Mouse (Mus musculus) urinary bladder, adult 2 months (tissue): ENCODE results near the gene Rapgef3. TPM values are rescaled to one million over a fixed set of nuclear protein-coding genes. Genes with fewer than 3 reads are reported as not detected.

Source experiments
- DNase-seq: peaks from one replicate; pipeline ENCODE4 v3.0.0; 2022; ENCODE audit warnings: low spot score
- polyA plus RNA-seq: library from polyadenylated mRNA; depleted of rRNA; stranded (reverse); fragments of >200 nt; gene quantifications from 2 replicates; pipeline ENCODE4 v1.2.3, GENCODE M21; 2012

The Rapgef3 gene
- polyA plus RNA-seq, 1 experiment: 19.2 TPM

- DNase-seq: no peak
These were observed 21.5 kb downstream of the Rapgef3 start for GRCm38 (mm10) chr15:97746278-97746677.

GRCm38 (mm10) chr15:97745331-97745730, 22.4 kb downstream of the Rapgef3 start:
- no peak for DNase-seq

DNA sequence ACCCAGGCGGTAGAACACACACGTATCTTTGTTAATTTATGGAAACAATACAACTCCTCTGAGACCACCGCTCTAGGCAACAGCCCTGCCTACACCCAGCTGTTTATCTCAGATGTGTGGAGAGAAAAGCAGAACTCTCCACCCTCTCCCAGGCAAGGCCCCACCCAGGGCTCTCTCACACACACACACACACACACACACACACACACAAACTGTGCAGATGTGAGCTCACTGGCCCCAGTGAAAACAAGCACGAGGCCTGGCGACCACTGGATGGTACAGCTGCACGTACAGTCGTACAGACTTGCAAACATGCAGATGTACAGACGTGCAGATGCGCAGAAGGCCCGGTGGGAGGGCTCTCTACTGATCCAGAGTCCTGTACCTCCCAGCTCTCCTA, 22.8 kb downstream of the Rapgef3 start:
- DNase-seq: no peak

DNA sequence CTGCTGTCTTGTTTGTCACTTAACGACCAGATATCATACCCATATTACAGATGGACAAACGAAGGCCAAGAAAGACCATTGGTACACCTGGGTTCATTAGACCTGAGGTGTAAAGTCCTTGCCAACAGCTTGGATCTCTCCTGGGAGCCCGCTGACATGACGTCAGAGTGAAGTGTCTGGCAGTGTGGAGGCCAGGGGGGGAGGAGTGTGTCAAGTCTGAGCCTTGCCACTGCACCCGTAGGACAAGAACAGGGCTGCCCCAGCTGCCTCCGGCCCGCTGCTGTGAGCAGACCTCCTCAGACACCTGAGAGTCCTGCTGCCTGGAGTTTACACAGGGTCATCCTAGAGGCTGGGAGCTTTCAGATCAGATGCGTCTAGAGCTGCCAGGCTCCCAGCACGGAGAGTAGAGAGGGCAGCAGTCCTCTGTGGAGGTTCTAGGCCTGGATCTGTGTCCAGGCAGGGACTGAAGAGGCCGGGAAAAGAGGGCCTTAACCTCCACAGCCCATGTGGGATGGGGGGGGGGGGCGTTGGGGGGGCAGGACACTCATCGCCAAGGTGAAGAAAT, 23.7 kb downstream of the Rapgef3 start:
- DNase-seq: no peak

DNA sequence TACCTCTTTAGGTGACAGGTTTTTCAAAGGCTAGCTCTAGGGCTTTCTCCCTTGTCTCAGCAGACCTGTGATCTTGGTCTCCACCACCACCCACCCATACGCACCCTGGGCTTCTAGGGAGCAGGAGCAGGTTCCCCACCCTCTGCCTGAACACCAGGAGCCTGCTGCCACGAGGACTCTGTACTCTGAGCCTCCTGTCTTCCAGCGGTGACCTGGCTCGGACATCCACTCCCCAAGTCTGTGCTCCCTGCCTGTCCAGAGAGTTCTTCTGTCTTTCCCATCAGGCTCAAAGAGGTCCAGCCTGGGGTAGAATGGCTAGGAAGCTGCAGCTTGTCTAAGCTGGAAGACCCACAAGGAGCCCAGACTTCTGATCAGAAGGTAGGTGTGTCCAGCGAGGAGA, 24.6 kb downstream of the Rapgef3 start:
- no peak for DNase-seq

- DNase-seq: no peak
These were observed 25.2 kb downstream of the Rapgef3 start for GRCm38 (mm10) chr15:97742600-97742999.

DNA sequence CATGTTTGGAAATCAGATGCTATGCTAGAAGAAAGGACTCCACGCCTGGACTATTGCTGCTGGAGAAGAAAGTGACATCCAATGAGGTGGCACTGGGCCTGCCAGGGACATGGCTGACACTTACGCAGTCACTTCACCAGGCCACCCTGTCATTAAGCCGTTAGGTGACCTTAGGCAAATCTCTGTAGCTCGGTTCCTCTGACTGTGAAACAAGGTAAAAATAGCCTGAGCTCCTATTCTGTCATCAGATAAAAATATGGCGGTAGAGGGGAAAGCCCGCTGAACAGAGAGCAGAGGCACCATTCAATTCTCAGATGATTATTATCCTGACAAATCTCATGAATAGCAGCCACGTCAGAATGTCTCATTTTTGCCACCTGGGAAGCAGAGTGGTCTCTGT, 25.7 kb downstream of the Rapgef3 start:
- no peak for DNase-seq

DNA sequence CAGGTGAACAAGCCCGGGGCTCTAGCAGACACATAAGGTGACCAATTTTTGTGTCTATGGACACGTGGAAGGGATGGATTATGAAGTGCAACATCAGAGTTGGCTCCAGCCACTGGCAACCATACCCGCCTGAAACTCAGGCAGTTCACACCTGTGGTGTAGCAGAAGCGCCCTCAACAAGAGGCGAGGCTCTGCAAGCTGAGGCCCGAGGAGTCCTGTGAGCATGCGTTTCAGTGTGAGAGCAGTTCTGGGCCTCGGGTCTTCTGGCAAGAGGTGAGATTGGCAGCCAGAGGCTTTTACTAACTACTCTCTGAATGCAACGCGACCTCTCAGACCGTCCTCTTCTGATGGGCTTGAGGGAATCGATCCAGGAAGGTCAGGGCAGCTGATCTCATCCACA, 26.1 kb downstream of the Rapgef3 start:
- DNase-seq: no peak

DNA sequence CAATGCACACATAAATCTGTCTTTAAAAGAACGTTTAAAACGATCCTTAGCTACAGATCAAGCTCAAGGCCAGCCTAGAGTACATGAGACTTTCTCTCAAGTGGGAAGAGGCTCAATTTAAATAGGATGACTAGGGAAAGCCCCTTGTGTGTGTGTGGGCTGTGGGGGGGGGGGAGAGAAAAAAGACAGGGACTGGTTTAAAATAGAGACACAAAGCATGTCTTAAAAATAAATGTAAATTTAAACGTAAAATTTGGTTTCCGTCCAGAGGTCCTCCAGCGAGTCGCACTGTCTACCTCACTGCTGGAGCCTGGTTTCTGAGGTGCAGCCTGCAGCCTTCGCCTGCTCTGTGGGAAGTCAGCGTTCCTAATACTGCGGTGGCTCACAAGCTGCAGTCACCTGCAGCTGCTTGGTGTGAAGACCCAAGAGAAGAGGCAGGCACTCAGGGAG, 27.5 kb downstream of the Rapgef3 start:
- DNase-seq: no peak

- DNase-seq: no peak
These were observed 28.8 kb downstream of the Rapgef3 start for GRCm38 (mm10) chr15:97738923-97739322.

- no peak for DNase-seq
These were observed 35.8 kb downstream of the Rapgef3 start for GRCm38 (mm10) chr15:97731988-97732387.

GRCm38 (mm10) chr15:97731111-97731510, 36.7 kb downstream of the Rapgef3 start, which contains the start of gene Endou:
Gene Endou, minus strand, starts transcription at chr15:97731339.
- no peak for DNase-seq

GRCm38 (mm10) chr15:97730365-97730764, 37.4 kb downstream of the Rapgef3 start:
- DNase-seq: no peak

- no peak for DNase-seq
These were observed 39.0 kb downstream of the Rapgef3 start for GRCm38 (mm10) chr15:97728804-97729203.

DNA sequence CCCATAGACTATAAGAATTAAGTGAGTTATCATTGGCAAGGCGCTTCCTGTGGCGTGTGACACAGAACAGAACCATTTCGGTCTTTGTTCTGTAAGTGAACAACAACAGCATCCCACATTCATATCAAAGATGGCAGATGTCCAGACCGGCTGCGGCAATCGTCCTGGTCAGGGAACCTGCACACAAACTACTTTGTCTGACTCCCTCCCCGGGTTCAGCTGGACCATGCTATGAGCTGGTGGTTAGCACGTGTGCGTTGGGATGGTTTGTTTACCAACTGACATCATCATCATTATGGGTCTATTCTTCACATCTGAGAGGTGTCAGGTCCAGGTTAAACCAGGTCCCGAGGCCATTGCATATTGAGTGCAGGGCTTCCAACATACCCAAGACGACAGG, 39.4 kb downstream of the Rapgef3 start:
- DNase-seq: no peak

- DNase-seq: no peak
These were observed 40.3 kb downstream of the Rapgef3 start for GRCm38 (mm10) chr15:97727520-97727919.

DNA sequence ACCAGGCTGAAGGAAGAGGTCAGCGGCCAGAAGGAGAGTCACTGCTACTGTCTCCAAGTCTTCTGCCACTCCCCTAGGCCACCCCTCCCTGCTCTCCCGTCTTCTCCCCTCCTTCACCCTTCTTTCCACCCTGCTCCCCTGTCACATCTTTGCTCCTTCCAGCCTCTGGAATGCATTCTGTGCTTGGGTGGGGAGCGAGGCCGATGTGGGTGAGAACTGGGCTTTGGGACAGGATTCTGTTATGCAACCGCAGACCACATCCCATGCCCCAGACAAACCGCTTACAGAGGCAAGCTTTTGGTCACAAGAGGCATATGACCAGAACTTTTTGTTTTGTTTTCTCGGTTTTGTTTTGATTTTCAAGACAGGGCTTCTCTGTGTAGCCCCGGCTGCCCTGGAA, 40.7 kb downstream of the Rapgef3 start:
- DNase-seq: no peak

DNA sequence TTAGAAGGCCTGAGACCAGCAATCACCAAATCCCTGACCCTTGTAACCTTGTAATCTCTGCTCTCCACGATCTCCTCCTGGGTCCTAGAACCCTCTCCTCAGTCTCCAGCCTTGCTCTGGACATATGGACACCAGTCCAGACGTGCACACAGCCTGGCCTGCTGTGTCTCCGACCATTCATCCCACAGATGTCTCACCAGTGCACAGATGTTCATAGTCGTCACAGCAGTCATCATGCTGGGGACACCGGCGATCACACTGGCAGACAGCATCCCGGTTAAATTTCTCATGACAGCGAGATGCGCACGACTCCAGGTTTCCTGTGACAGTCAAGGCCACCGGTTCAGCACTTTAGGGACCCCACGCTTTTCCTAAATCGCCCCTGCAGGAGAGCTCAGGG, 41.5 kb downstream of the Rapgef3 start:
- DNase-seq: no peak

DNA sequence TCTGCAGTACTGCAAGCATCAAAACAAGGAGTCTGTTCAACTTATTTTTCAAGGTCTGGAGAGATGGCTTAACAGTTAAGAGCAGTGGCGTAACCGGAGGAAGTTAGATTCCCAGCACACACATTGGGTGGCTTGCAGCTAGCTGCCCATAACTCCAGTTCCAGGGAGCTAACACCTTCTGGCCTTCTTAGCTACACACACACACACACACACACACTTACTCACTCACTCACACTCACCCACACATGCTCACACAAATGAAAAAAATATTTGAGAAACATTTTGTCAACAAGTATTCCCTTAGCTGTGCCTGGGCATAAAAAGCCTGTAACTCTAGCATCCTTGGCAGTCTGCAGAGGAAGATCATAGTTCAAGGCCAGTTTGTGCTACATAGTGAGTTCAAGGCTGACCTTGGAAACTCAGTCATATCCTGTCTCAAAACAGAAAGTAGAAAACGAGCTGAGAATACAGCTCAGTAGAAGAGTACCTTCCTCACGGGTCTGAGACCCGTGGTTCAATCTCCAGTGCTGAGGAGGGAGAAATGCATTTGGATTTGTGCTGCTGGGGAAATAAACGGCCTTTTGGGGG, 42.5 kb downstream of the Rapgef3 start:
- no peak for DNase-seq

DNA sequence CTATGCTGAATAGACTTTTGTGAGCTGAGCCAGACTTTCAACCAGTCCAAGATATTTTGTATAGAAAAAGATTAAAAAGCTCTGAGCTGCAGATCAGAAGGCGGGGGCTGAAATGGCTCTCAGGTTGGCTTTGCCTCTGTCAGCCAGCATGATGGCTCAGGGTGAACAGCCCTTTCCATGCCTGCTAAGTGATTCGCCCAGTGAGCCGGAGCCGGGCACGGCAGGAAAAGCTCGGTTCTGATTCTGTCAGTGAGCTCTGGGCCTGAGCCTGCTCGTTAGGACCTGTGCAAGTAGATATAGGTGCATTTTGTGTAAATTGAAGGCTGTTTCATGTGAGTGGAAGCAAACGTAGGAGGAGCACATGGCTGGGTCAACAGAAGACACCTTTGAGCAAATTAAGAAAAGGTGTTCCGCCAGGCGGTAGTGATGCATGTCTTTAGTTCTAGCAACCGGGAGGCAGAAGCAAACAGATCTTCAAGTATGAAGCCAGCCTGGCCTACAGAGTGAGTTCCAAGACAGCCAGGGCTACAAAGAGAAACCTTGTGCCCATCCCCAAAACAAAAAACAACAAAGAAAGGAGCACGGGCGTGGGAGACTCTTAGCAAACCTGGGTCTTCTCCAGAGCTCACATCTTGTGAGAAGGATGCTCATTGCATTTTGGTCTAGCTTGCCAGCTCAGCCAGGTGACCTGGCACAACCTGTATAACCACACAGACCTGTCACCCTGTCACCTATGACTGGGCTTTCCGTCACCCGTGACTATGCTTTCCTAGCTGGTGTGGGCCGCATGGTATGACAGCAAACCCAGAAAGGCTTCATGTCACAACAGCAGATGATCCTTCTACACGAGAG, 43.2 kb downstream of the Rapgef3 start:
- no peak for DNase-seq

DNA sequence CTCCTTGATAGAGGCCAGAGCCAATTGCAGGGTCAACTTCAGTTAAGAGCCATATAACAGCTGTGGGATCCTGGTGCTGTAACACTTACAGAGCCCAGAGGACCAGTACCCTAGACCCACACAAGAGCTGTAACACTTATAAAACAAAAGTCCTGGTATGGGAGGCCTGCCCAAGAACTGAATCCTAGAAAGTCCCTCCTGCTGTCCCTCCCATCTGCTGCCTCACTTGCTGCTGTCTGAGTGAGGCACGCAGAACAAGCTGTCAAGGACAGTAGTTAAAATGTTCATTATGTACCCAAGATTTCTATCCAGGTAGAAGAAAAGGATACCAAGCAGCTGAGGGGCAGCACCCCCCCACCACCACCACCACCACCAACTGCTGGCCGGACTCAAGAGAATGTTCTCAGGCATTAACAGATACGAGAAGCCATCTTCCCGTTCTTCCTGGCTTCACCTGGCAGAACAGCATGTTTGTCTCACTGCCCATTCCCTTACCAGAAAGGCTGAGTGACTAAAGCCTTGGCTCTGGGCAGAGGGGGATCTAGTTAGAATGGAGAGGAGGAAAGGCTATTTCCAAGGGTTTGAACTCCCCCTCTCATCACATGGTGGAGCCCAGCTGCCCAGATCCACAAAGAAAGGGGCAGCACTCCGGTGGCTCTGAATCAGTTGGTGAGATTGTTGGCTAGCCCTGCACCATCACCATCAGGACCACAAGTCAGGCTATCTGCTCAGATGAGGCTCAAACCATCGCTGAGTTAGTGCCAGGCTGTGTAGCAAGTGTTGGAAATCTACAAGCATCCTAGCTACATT, 44.0 kb downstream of the Rapgef3 start:
- no peak for DNase-seq
